Mouse (Mus musculus) urinary bladder, postnatal 4 days (tissue): Measurements from ENCODE around the gene Trim17.

Source experiments
- DNase-seq, 2 experiments: peaks; one replicate each; pipeline ENCODE4 v3.0.0; 2021 to 2022; ENCODE audit warnings: low spot score in 2 of 2

Gene Trim17

GRCm38 (mm10) chr11:58954420-58955142, at the start of gene Trim17, which contains the start of gene Hist3h2a:
TSS of gene Trim17 (plus strand) at chr11:58954685.
TSS of gene Hist3h2a (plus strand) at chr11:58954685.
- DNase-seq: peak; percentile 82 to 83

- DNase-seq: no peak
These were observed 49.6 kb upstream of the Trim17 start for GRCm38 (mm10) chr11:58904838-58905237.

- no peak for DNase-seq
These were observed 40.7 kb upstream of the Trim17 start for GRCm38 (mm10) chr11:58913776-58914175.

- no peak for DNase-seq
These were observed 39.9 kb upstream of the Trim17 start for GRCm38 (mm10) chr11:58914461-58915028.

- DNase-seq: no peak
These were observed 37.4 kb upstream of the Trim17 start for GRCm38 (mm10) chr11:58916879-58917744.

GRCm38 (mm10) chr11:58917745-58918366, 36.6 kb upstream of the Trim17 start, which contains the start of gene Btnl10:
TSS of gene Btnl10 (plus strand) at chr11:58917908.
- no peak for DNase-seq

- no peak for DNase-seq
These were observed 35.7 kb upstream of the Trim17 start for GRCm38 (mm10) chr11:58918759-58919158.

GRCm38 (mm10) chr11:58922420-58922819, 32.1 kb upstream of the Trim17 start:
- DNase-seq: no peak

- DNase-seq: no peak
These were observed 27.8 kb upstream of the Trim17 start for GRCm38 (mm10) chr11:58926651-58927050.

- DNase-seq: no peak
These were observed 27.4 kb upstream of the Trim17 start for GRCm38 (mm10) chr11:58927053-58927452.

GRCm38 (mm10) chr11:58927790-58928651, 26.5 kb upstream of the Trim17 start:
- DNase-seq: no peak

GRCm38 (mm10) chr11:58929055-58929454, 25.4 kb upstream of the Trim17 start:
- no peak for DNase-seq

GRCm38 (mm10) chr11:58929641-58930040, 24.8 kb upstream of the Trim17 start:
- DNase-seq: no peak

GRCm38 (mm10) chr11:58930254-58930653, 24.2 kb upstream of the Trim17 start:
- DNase-seq: no peak

GRCm38 (mm10) chr11:58931576-58931975, 22.9 kb upstream of the Trim17 start:
- no peak for DNase-seq

- DNase-seq: no peak
These were observed 16.6 kb upstream of the Trim17 start for GRCm38 (mm10) chr11:58937909-58938308.

GRCm38 (mm10) chr11:58938322-58939087, 16.0 kb upstream of the Trim17 start, which contains the start of gene Rnf187:
TSS of gene Rnf187 (minus strand) at chr11:58938916.
- peak; percentile 86 for DNase-seq

GRCm38 (mm10) chr11:58939088-58939439, 15.4 kb upstream of the Trim17 start:
- no peak for DNase-seq

- DNase-seq: no peak
These were observed 10.3 kb upstream of the Trim17 start for GRCm38 (mm10) chr11:58944136-58944535.

GRCm38 (mm10) chr11:58947306-58947705, 7.2 kb upstream of the Trim17 start:
- DNase-seq: no peak
